Mouse (Mus musculus): ENCODE measurements at regions not wholly inside any gene's neighbourhood (a gene's known extent, or its start where the extent isn't known, plus 50 kb on each side); places are given as distances from the start of the nearest gene placed in this dataset.

GRCm38 (mm10) chr14:76772781-76773438 lies 216.2 kb upstream of the Serp2 start:
- TF ChIP-seq ZNF384 (IDR thresholded peaks at IDR 0.05; ENCODE audit: low read depth, low read length) = no peak
- TF ChIP-seq HCFC1 (IDR thresholded peaks at IDR 0.05; ENCODE audit: borderline replicate concordance, insufficient read depth, low read length) = no peak
- no peak for TF ChIP-seq CHD2 (IDR thresholded peaks at IDR 0.05; ENCODE audit: low read depth, low read length)
